Mouse (Mus musculus) c-Kit-positive CD71-positive TER-119-positive erythroid progenitor cells, embryonic 14.5 days (primary cell): ENCODE data around the gene Set.
A peak's percentile ranks its signal among the peaks of the same experiment; 100 is the strongest.
"Not testable (repeated sequence)": the region's sequence is repeated elsewhere in the genome, so short reads cannot be mapped to it uniquely, and the experiment has no call there.

Experiments
- DNase-seq: peaks from one replicate; pipeline ENCODE4 v3.0.0-alpha.2; 2013; ENCODE audit warnings: low spot score

Gene Set

DNA sequence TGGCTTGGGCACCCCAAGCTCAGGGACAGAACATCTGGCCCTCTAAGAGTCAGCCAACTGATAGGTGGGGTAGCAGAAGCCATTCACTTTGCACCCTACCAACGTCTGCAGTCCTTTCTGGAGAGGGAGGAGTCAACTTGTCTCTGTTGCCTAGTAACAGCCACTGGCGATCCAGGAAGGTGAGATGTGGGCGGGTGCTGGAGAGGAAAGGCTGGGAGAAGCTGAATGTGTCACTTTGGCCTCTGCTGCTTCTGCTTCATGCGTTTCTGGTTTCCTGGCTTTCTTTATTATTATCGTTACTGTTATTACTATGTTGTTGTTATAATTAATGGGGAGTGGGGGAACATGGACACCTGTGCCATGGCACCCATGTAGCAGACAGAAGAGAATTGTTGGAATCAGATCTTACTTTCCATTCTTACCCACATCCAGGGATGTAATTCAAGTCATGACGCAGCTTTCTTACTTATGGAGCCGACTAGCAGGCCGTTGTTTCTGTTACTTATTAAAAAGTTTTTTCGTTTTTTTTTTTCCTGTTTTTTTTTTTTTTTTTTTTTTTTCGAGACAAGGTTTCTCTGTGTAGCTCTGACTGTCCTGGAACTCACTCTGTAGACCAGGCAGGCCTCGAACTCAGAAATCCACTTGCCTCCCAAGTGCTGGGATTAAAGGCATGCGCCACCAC, at the start of gene Set:
Set (plus strand) TSS at position 156 of the 682 bp plus-strand sequence.
- DNase-seq: no peak

DNA sequence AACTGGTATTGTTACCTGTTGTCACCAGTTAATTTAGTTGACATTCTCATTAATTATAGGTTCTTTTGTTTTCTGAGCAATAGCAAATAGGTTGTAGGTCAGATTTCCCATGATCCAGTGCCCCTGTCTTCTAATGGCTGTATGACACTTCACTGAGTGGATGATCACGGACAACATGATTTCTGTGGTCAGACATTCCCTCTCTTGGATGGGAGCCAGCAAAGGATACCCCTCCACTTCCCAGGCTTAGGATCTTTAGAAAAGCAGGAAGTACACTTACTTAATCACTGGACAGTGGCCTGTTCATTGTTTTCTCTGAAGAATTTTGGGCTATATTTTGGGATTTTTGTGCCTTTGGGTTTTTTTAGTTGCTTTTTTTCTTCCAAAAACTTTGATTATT, 48.1 kb upstream of the Set start:
- no peak for DNase-seq

DNA sequence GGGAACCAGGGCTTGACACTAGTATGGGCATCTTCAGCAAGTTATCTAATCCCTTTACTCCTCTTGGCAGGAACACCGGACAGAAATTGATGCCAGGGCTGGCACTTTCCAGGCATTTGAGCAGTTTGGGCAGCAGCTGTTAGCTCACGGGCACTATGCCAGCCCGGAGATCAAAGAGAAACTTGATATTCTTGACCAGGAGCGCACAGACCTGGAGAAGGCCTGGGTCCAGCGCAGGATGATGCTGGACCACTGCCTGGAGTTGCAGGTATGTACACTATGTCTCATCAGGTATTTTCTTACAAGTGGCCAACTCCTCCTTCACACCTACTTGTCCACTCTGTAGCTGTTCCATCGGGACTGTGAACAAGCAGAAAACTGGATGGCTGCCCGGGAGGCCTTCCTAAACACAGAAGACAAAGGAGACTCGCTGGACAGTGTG, 46.3 kb upstream of the Set start:
- DNase-seq: no peak

DNA sequence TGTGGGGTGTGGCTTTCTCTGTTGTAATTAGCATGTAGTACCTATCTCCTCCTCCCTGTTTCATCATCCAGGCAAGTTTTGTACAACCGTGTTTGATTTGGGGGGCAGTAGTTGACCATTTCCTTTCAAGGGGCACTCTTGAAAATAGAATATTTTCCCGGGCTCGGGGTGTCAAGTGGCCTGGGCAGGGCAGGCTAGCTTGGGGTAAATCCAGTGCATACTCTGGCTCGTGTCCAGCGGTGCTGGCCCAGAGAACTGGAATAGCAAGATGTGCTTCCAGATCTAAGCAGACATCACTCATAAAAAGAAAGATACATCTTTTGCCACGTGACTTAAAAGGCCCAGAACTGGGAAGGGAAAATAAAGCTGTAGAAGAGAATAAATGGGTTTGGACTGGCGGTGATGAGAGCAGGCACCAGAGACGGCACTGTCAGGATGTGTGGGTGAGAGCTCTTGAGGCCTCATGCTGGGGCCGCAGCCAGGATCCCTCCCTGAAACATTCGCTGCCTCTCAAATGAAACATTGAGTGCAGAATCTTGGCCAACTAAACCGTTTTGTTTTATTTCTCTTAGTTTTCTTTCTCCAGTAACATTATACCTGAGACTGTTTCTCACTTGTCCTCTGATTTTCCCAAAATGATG, 42.7 kb upstream of the Set start:
- no peak for DNase-seq

DNA sequence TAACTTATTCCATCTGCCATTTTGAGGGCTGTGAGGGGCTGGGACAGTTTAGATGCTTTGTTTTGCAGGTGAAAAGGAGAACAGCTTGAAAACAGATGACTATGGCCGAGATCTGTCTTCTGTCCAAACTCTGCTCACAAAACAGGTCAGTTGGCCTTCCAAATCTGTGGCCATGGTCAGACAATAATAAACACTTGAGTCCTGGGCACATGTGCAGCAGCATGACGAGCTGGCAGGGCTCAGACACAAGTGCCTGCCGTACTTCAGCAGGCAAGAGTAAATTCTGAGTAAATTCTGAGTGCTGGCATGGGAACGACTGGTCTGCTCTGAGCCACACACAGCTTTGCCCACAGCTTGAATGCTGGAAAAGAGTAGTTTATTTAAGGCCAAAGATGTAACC, 31.7 kb upstream of the Set start:
- no peak for DNase-seq

DNA sequence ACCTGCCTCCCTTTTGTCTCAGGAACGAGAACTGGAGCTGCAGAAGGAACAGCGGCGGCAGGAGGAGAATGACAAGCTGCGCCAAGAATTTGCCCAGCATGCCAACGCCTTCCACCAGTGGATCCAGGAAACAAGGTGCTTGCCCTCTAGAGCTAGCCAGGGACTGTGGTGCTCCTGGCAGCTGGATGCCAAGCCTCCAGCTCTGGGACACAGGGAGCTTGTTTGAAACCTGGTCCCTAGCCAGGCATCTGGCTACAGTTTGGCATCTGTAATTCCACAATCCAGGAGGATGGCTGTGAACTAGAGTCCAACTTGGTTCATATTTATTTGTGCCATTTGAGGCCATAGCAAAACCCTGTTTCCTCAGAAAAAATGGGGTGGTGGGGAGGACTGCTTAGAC, 30.2 kb upstream of the Set start:
- no peak for DNase-seq

DNA sequence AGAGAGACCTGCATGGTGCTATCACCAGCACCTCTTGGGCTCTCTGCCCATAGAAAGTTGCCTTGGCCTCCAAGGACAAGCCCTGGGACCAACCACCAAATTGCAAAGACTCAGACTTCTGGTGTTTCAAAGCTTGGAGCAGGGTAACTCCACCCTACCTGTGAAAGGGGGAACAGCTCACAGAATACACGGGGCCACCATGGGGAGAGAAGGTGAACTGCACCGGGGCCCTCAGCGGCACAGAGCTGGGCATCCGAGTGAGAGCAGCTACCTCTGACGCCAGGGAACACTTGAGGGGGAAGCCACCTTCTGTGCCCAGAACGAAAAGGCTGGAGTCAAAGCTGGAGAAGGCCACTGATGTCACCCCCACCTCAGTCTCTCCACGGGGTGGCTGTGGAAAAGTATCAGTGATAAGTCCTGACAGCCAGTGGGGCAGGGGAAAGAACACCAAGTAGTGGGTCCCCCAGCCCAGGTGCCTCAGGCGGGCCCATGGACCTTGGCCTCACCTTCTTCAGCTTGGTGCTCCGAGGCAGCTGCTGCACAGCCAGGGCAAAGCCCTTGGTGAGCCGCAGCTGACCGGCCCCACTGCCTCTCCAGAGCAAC, 24.8 kb upstream of the Set start:
- DNase-seq: no peak

DNA sequence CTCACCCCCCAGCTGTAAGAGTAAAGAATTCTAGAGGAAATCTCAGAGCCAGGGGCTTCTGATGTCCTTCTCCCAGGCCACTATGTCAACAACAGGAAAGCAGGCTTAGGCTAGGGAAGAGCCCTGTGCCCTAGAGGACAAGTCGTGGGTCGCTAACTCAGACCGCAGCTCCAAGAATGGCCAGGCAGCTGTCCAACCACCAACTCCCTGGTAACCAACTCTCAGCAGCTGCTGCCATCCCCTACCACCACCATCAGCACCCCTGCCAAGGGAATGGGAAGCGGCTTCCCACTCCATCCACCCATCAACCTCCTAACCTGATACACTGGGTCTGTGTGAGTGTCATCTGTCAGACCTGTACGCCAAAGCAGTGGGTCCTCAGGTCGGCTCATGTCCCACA, 24.2 kb upstream of the Set start:
- DNase-seq: no peak

DNA sequence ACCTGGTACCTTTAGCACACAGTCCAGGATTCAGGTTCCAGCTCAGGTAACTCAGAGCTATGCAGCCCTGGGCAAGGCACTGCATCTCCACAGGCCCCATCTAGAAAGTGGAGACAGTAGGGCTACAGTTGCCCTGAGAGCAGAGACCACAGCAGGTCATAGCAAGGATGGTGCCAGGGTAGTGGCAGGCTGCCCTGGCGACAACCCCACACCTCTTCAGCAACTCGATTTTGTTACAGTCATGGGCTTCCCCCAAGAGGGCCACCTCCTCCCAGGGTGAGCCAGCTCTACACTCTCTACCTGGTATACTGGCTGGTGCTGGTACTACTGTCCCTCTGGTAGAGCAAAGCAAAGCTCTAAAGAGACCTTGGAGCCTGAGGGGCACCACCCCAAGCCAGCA, 19.4 kb upstream of the Set start:
- DNase-seq: no peak

DNA sequence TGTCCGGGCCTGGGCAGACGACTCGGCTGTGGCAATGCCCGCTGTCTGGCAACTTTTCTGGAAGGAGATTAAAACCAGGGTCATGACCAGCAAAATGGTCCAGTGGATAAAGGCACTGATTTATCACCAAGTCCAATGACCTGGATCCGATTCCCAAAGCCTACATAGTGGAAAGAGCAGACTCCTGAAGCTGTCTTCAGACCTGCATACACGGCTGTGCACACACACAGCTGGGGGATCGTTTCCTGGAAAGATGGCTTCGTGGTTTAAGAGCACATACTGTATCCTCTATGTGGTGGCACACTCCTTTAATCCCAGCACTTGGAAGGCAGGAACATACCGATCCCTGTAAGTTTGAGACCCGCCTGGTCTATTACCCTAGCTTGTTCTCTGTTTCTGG, 18.8 kb upstream of the Set start:
- DNase-seq: no peak

DNA sequence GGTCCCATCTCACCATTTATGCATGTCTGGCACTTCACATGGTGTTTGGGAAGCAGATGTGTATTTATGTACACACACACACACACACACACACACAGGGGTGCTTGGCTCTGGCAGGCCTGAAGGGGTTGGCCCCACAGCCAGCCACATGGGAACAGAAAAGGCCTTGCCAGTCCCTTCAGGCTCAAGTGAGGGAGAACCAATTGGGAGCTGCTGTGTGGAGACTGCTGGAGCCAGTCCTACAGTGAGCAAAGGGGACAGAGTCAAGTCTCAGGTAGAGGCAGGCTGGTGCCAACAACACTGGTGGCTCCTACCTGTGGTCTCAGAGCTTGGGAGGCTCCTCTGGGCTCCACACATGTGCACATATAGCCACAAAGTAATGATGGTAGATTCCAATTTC, 17.5 kb upstream of the Set start:
- no peak for DNase-seq

DNA sequence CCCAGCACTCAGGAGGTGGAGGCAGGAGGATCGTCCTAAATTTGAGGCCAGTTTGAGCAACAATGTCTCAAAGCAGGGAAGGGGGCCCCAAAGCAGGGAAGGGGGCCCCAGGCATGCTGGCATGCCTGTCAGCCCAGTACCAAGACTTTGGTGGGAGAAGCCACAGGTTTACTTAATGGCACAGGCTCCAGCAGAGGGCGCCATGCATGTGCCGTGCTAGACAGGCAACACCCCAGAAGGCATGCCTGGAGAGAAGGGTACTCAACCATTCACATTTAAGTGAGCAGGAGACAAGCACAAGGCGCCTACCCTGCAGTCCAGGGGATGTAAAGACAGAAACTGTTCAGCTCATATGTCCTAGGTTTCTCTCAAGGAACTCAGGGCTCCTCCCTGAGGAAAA, 14.7 kb upstream of the Set start:
- no peak for DNase-seq

DNA sequence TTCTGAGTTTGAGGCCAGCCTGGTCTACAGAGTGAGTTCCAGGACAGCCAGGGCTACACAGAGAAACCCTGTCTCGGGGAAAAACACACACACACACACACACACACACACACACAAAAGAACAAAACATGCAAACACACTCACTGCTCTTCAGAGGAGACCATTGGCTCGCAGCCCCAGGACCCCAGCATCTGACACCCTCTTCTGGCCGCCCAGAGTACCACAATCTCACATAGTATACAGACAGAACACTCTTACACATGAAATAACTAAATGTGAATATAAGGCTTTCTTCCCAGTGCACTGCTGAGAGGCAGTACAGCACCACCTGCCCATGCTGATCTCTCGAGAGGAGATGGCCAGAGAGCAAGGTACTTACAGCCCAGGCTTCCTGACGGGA, 12.6 kb upstream of the Set start:
- no peak for DNase-seq

DNA sequence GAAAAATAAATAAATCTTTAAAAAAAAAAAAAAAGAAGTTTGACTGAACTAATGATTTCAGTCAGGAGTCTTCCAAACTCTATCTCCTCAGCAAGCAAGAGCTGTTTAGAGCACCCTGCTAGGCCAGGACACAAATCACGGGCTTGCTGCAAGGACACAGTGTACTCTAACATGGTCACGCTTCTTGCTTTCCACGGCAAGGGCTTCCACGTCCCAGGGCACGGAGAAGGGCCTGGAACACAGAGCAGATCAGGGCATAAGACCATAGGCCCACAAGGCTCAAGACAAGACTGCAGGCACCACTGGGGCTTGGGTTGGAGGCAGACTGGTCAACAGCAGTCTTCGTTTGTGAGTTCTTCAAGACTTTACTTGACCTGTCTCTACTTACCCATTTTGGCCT, 10.1 kb upstream of the Set start:
- no peak for DNase-seq

DNA sequence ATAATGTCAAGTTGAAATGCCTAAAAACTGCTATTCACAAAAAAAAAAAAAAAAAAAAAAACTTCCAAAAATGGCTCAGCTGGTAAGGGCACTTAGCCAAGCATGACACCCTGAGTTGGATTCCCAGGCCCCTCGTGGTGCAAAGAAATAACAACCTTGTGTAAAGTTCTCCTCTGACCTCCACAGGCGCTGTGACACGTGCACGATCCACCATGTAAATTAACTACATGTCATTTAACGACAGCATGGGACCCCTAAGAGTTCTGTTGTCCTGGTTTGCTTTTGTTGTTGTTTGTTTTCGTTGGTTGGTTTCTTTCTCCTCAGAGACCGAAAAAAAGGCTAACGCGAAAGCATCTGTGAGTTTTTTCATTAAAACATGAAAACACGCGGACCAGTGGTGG, 9.1 kb upstream of the Set start:
- no peak for DNase-seq

DNA sequence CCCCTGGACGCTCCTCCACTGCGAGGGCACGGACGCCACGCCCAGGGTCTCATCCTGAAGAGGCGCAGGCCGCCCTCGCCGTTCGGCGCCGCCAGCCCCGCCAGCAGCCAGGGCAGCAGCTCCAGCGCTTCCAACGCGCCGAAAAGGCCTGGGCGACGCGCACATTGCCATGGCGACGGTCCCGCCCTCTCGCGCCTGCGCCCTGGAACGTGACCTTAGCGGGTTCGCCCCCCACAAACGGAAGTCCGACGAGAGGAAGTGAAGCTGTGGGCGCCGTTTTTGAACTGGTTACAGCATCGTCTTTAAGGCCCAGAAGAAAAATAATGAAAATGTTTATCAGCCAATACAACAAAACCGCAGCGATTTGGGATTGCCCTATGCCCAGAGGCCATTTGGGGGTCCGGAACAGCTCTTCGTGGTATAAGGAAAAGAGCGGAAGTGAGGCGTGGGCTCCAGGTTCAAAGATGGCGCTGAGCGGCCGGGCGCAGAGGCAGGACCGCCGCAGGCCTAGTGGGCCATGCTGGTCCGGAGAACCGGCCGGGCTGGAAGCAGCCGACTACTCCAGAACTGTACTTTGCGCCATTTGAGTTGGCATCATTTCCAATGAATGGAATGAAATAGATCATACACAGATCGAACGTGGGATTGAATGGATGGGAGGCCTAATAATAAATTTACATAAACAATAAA, 8.3 kb upstream of the Set start, which contains the start of gene Wdr34:
Wdr34 (minus strand) TSS at position 183 of the 690 bp plus-strand sequence.
- peak; percentile 96 for DNase-seq

DNA sequence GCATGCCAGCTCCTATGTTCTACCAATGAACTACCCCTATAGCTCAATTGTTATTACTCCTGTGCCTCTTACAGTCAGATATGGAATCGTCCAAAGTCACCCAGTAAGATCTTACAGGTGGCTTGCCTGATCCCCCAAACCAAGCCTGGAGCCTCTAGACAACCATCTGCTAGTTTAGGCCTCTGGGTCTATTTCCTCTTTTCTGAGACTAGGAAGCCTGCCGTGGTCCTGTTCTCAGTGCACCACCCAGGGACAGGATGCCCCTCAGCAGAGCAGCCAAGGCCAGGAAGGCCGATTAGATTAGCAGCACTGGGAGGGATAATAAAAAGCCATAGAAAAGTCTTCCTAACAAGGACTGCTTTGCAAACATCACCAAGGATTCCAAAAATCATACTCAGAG, 7.3 kb upstream of the Set start:
- DNase-seq: no peak

DNA sequence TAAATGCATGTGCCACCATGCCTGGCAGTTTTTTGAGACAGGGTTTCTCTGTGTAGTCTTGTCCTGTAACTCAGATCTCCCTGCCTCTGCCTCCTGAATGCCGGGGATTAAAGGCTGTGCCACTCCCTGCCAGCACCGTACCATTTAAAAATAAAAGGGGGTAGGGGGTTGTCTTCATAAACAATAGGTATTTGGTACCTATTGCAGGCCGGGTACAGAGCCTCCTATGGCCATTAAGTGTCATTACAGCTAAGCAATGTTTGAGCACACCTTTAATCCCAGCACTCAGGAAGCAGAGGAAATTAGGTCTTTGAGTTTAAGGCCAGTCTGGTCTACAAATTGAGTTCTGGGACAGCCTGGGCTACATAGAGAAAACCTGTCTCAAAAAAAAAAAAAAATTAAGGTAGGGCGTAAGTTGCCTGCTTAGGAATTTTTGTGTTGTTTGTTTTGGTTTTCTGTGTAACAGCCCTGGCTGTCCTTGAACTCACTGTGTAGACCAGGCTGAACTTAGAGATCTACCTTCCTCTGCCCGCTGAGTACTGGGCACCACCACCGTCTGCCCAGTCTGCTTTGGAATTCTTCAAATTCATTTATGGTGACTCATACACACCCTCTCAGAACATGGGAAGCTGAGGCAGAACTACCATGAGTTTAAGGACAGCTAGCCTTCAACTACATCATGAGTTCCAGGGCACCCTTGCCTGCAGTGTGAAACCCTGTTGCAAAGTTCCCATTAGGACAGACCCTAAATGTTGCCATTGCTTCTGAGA, 5.0 kb upstream of the Set start:
- DNase-seq: no peak

DNA sequence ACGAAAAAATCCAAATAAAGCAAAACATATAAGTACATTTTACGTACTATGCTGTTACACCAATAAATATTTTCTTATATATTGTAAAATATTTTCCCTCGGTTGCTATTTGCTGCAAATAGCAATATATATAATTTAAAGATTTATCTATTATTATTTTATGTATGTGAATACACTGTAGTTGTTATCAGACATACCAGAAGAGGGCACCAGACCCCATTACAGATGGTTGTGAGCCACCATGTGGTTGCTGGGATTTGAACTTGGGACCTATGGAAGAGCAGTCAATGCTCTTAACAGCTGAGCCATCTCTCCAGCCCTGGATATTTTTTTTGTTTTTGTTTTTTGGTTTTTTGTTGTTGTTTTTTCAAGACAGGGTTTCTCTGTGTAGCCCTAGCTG, 1.9 kb upstream of the Set start:
- not testable (repeated sequence) for DNase-seq

DNA sequence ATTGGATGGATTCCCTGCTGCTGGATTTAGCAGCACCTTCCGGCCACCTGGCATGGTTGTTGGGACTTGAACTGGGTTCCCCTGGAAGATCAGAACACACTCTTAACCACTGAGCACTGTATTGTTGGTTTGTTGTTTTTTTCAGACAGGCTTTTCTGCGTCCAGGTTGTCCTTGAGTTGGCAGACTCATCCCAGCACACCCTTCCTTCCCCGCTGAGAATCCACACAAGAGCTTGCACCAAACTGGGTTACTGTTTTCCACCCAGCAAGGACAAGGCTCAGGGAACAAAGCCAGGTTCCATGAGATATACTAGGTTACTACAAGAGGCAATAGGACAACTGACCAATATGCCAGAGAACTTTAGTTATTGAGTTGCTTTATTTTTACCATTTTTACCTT, 442 bp upstream of the Set start:
- DNase-seq: no peak

DNA sequence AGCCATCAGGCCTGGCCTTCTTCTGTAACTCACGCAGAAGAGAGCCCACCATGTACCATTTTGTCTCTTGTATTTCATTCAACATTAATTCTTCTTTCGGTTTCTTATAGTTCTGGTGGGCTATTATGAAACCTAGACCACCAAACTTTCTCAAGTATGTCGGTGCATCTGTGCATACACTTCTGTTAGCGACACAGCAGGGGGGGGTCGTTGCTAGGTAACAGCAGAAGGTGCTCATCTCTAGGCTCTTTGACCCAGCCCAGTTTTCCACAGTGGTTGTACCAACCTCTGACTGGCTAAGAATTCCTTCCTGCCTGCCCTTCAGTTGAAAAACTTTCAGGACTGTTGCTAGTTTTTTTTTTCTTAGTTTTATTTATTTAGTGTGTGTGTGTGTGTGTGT, 1.2 kb downstream of the Set start:
- no peak for DNase-seq
